Mouse (Mus musculus): ENCODE measurements around the gene Vezt.

- TF ChIP-seq CTCF (IDR thresholded peaks at IDR 0.05; ENCODE audit: low read depth, low read length) (no peak), POLR2A (IDR thresholded peaks at IDR 0.05; ENCODE audit: borderline replicate concordance, low read depth, low read length) (no peak)
Measured at GRCm38 (mm10) chr10:93967486-93967885, 68.1 kb downstream of the Vezt start.
